Mouse (Mus musculus): Measurements from ENCODE around the gene Abhd12b. TPM values are rescaled to one million over a fixed set of nuclear protein-coding genes. Genes with fewer than 3 reads are reported as not detected.
"Not testable (repeated sequence)": the region's sequence is repeated elsewhere in the genome, so short reads cannot be mapped to it uniquely, and the experiment has no call there.

Abhd12b gene
- polyA plus RNA-seq, 1 experiment from 2014 or later, result not detected

GRCm38 (mm10) chr12:70169969-70170368 is 16.0 kb downstream of the Abhd12b start:
- Histone ChIP-seq H3K4me1 (no peaks in the 10 kb centered on the region), H3K36me3 (no peaks in the 10 kb centered on the region), H3K4me3 (no peak overlapping the region), H3K9me3 (no peaks in the 10 kb centered on the region), H3K27me3 (no peaks in the 10 kb centered on the region), H3K27ac (replicated peaks) (no peak overlapping the region), H3K9ac (replicated peaks) (no peak overlapping the region), H3K4me2 (replicated peaks) (no peak overlapping the region)
- WGBS, result 76% methylated on average over 1 of the region's 1 CpGs
- ATAC-seq (ENCODE audit: low FRiP score, low read depth), result no peak

GRCm38 (mm10) chr12:70183507-70183906 is 29.6 kb downstream of the Abhd12b start:
- not testable (repeated sequence) for H3K4me3 ChIP-seq; H3K4me1 ChIP-seq; H3K9me3 ChIP-seq; H3K4me2 ChIP-seq (replicated peaks); H3K36me3 ChIP-seq; H3K9ac ChIP-seq (replicated peaks); H3K27me3 ChIP-seq; H3K27ac ChIP-seq (replicated peaks); ATAC-seq (ENCODE audit: low FRiP score, low read depth)
- 88% methylated on average over 8 of the region's 8 CpGs for WGBS

DNA sequence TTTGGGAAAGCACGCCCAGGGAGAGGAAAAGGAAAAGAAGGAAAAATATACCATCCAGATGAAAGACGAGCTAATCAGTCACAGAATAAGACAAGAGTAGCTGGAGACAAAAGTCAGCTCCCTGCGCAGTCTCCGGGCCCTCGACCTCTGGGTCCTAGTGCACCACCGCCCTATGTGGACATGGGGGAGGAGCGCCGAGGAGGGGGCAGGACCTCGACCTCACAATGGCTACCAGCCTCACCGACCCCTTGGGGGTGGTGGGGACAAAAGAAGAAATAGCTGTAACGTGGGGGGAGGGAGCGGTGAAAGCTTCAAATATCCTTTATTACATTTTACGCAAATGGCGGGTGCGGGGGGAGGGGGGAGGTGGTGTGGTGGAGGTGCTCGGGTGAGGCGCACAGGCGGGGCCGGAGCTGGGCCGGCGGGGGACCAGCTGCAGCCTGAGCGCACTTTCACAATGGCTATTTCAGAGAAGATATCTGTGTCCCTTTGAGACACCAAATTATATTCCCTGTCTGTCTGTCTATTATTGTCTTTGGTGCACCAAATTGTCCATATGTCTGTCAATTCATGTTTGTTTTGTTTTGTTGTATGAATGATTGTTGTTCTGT is 30.3 kb downstream of the Abhd12b start:
- peaks cover 8% of the 10 kb centered on the region; the same call in 1 of the 2 replicates for H3K9me3 ChIP-seq
- peak overlapping the region; percentile 46; the same call in 1 of the 2 replicates for H3K27ac ChIP-seq (replicated peaks)
- peak overlapping the region; percentile 5; the same call in 1 of the 2 replicates for H3K4me3 ChIP-seq
- WGBS, result 73% methylated on average over 22 of the region's 22 CpGs
- no peak overlapping the region for H3K9ac ChIP-seq (replicated peaks)
- no peaks in the 10 kb centered on the region for H3K27me3 ChIP-seq
- no peak for ATAC-seq (ENCODE audit: low FRiP score, low read depth)
- H3K4me2 ChIP-seq (replicated peaks), result no peak overlapping the region
- no peaks in the 10 kb centered on the region for H3K36me3 ChIP-seq
- H3K4me1 ChIP-seq, result no peaks in the 10 kb centered on the region

- ATAC-seq (ENCODE audit: low FRiP score, low read depth), result 0 out of 2 replicates have a peak, but pooled peaks have one; percentile 19
- Histone ChIP-seq H3K9me3 (no peaks in the 10 kb centered on the region), H3K9ac (replicated peaks) (no peak overlapping the region), H3K4me1 (no peaks in the 10 kb centered on the region), H3K27me3 (no peaks in the 10 kb centered on the region), H3K36me3 (no peaks in the 10 kb centered on the region), H3K4me3 (peak overlapping the region; percentile 24), H3K4me2 (replicated peaks) (peak overlapping the region; percentile 36), H3K27ac (replicated peaks) (no peak overlapping the region)
- 35% methylated on average over 19 of the region's 19 CpGs for WGBS
These were observed 38.4 kb downstream of the Abhd12b start for GRCm38 (mm10) chr12:70192267-70192727.

DNA sequence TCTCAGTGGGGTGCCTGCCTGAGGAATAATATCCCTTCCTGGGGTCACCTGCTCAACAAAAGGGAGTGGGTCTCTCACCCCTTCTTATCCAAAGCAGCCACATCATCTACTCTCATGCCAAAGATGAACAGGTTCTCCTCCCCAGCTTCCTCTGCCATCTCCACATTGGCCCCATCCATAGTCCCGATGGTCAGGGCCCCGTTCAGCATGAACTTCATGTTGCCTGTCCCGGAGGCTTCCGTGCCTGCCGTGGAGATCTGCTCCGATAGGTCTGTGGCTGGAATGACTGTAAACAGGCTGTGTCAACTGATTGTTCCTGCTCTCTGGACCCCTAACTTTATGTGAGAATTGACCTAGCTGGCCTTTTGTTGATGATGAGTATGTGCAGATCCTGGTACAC is 41.5 kb downstream of the Abhd12b start:
- no peak overlapping the region for H3K4me3 ChIP-seq
- no peak overlapping the region for H3K9ac ChIP-seq (replicated peaks)
- no peaks in the 10 kb centered on the region for H3K36me3 ChIP-seq
- H3K27me3 ChIP-seq, result no peaks in the 10 kb centered on the region
- ATAC-seq (ENCODE audit: low FRiP score, low read depth), result no peak
- H3K4me1 ChIP-seq, result no peaks in the 10 kb centered on the region
- H3K27ac ChIP-seq (replicated peaks), result no peak overlapping the region
- H3K9me3 ChIP-seq, result no peaks in the 10 kb centered on the region
- H3K4me2 ChIP-seq (replicated peaks), result no peak overlapping the region
- WGBS, result 96% methylated on average over 6 of the region's 6 CpGs

- H3K27me3 ChIP-seq, result no peaks in the 10 kb centered on the region
- H3K36me3 ChIP-seq, result no peaks in the 10 kb centered on the region
- no peak overlapping the region for H3K4me2 ChIP-seq (replicated peaks)
- H3K9me3 ChIP-seq, result no peaks in the 10 kb centered on the region
- no peak overlapping the region for H3K4me3 ChIP-seq
- H3K4me1 ChIP-seq, result no peaks in the 10 kb centered on the region
- 90% methylated on average over 5 of the region's 5 CpGs for WGBS
- H3K27ac ChIP-seq (replicated peaks), result no peak overlapping the region
- ATAC-seq (ENCODE audit: low FRiP score, low read depth), result no peak
- H3K9ac ChIP-seq (replicated peaks), result no peak overlapping the region
These were observed 42.4 kb downstream of the Abhd12b start for GRCm38 (mm10) chr12:70196341-70196740.

DNA sequence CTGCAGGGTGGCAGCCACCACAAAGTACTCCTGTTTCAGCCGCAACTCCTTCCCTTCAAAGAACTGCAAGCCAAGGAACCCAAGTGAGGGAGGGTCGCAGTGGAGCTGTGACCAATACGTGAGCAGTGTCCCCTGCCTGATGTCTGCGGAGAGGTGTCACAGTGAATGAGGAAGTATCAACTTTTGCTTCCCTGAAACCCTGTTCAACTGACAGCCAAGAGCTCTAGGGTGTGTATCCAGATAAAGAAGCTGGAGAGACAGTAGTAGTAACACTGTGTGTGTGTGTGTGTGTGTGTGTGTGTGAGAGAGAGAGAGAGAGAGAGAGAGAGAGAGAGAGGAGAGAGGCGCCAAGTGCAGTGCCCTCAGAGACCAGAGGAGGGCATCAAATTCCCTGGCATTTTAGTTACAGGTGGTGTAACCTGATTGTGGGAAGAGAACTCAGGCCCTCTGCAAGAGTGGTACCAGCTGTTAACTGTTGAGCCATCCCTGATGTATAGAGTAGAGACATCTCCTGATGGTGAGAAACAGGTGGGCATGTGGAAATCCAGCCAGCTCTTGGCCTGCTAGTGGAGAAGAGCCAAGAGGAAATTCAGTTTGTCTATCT is 48.1 kb downstream of the Abhd12b start:
- Histone ChIP-seq H3K9me3 (no peaks in the 10 kb centered on the region), H3K27me3 (no peaks in the 10 kb centered on the region), H3K4me3 (no peak overlapping the region), H3K4me1 (no peaks in the 10 kb centered on the region), H3K36me3 (no peaks in the 10 kb centered on the region), H3K9ac (replicated peaks) (no peak overlapping the region), H3K4me2 (replicated peaks) (no peak overlapping the region), H3K27ac (replicated peaks) (no peak overlapping the region)
- 73% methylated on average over 5 of the region's 5 CpGs for WGBS
- no peak for ATAC-seq (ENCODE audit: low FRiP score, low read depth)

GRCm38 (mm10) chr12:70204433-70204832 is 50.5 kb downstream of the Abhd12b start:
- Histone ChIP-seq H3K4me3 (no peak overlapping the region), H3K9ac (replicated peaks) (no peak overlapping the region), H3K27ac (replicated peaks) (no peak overlapping the region), H3K4me1 (no peaks in the 10 kb centered on the region), H3K36me3 (no peaks in the 10 kb centered on the region), H3K27me3 (no peaks in the 10 kb centered on the region), H3K4me2 (replicated peaks) (no peak overlapping the region), H3K9me3 (no peaks in the 10 kb centered on the region)
- WGBS, result 83% methylated on average over 8 of the region's 8 CpGs
- ATAC-seq (ENCODE audit: low FRiP score, low read depth), result no peak

DNA sequence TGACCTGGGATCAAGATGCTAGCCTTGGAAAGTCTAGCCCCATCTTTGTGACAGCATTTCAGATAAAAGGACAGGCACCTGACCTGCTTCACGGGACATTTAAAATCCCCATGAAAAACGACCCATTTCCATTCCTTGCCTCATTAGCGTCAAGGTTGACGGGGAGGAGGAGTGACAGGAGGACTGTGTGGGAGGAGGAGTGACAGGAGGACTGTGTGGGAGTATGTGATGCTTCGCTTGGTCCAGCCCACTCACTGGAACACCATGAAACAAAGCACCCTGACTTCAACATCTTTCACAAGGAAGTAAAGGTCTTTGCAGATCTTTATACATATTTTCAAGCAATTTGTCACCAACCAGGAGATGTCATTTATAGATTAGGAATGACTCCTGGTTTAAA is 54.3 kb downstream of the Abhd12b start:
- ATAC-seq (ENCODE audit: low FRiP score, low read depth), result no peak
- H3K27ac ChIP-seq (replicated peaks), result no peak overlapping the region
- H3K9ac ChIP-seq (replicated peaks), result no peak overlapping the region
- no peak overlapping the region for H3K4me2 ChIP-seq (replicated peaks)
- H3K4me3 ChIP-seq, result no peak overlapping the region
- H3K9me3 ChIP-seq, result no peaks in the 10 kb centered on the region
- H3K36me3 ChIP-seq, result no peaks in the 10 kb centered on the region
- H3K27me3 ChIP-seq, result no peaks in the 10 kb centered on the region
- H3K4me1 ChIP-seq, result no peaks in the 10 kb centered on the region
- 66% methylated on average over 5 of the region's 5 CpGs for WGBS

- WGBS, result 75% methylated on average over 4 of the region's 4 CpGs
- H3K9ac ChIP-seq (replicated peaks), result no peak overlapping the region
- H3K9me3 ChIP-seq, result no peaks in the 10 kb centered on the region
- no peak overlapping the region for H3K4me2 ChIP-seq (replicated peaks)
- no peak overlapping the region for H3K27ac ChIP-seq (replicated peaks)
- H3K36me3 ChIP-seq, result no peaks in the 10 kb centered on the region
- no peak overlapping the region for H3K4me3 ChIP-seq
- H3K27me3 ChIP-seq, result no peaks in the 10 kb centered on the region
- ATAC-seq (ENCODE audit: low FRiP score, low read depth), result no peak
- peaks cover 7% of the 10 kb centered on the region for H3K4me1 ChIP-seq
These were observed 58.6 kb downstream of the Abhd12b start for GRCm38 (mm10) chr12:70212501-70212900.

- H3K27me3 ChIP-seq, result no peaks in the 10 kb centered on the region
- H3K4me3 ChIP-seq, result no peak overlapping the region
- no peak for ATAC-seq (ENCODE audit: low FRiP score, low read depth)
- H3K4me2 ChIP-seq (replicated peaks), result no peak overlapping the region
- H3K9me3 ChIP-seq, result no peaks in the 10 kb centered on the region
- no peak overlapping the region for H3K9ac ChIP-seq (replicated peaks)
- H3K36me3 ChIP-seq, result no peaks in the 10 kb centered on the region
- H3K4me1 ChIP-seq, result peaks cover 7% of the 10 kb centered on the region
- WGBS, result 87% methylated on average over 6 of the region's 6 CpGs
- H3K27ac ChIP-seq (replicated peaks), result no peak overlapping the region
These were observed 59.7 kb downstream of the Abhd12b start for GRCm38 (mm10) chr12:70213601-70214000.

DNA sequence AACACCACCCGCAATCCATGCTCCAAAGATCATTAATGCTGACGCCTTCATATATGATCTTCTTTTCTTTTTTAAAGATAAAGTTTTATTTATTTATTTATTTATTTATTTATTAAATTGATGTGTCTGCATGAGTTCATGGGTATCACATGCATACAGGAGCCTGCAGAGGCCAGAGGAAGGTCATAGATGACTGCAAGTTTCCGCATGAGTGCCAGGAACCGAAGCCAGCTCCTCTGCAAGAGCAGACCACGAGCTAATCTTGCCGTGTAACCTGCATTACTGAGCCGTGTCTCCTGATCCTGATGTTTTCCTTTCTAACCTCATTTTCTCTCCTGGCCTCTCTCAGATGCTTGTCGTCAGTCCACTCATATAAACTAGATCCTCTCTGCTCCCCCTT is 60.3 kb downstream of the Abhd12b start:
- Histone ChIP-seq H3K4me2 (replicated peaks) (no peak overlapping the region), H3K9me3 (no peaks in the 10 kb centered on the region), H3K27ac (replicated peaks) (no peak overlapping the region), H3K36me3 (no peaks in the 10 kb centered on the region), H3K4me1 (peaks cover 7% of the 10 kb centered on the region), H3K9ac (replicated peaks) (no peak overlapping the region), H3K27me3 (no peaks in the 10 kb centered on the region), H3K4me3 (no peak overlapping the region)
- 88% methylated on average over 8 of the region's 8 CpGs for WGBS
- no peak for ATAC-seq (ENCODE audit: low FRiP score, low read depth)
